In genomic region chr4:130546798-130547562, GRCm38 (mm10) we compare ENCODE assay signal across 10 mouse cellular contexts. TPM values are rescaled to one million over a fixed set of nuclear protein-coding genes. Genes with fewer than 3 reads are reported as not detected.
DNase-seq lines count a peak whose midpoint lies in the region; ATAC-seq lines count a peak whose summit lies in the region.
"Had no signal": no experiment of that assay in that cellular context is flagged by ENCODE, and none has a peak within 500 bp of the region (broad histone marks: within the 10 kb centered on the region; RNA-seq: fewer than 3 reads in every experiment).

No protein-coding gene starts in this region.

- peak; percentile 93 for DNase-seq in cerebellum, adult 9-10 months
- no peak for DNase-seq in adrenal gland, postnatal 36 days
- no peak for DNase-seq in heart, adult 9 months (ENCODE audit: low spot score in 2 of 2)
- DNase-seq in lung, postnatal 4 days: no peak
- DNase-seq: heart, postnatal 14 days; right cerebral cortex, postnatal 4 days had no signal

- H3K4me2 ChIP-seq in forebrain, embryonic 15.5 days (replicated peaks): no peak overlapping the region
- peak overlapping the region; percentile 27 for H3K4me2 ChIP-seq in midbrain, embryonic 13.5 days (replicated peaks)

- H3K4me3 ChIP-seq in forebrain, embryonic 15.5 days: no peak overlapping the region
- no peak overlapping the region for H3K4me3 ChIP-seq in midbrain, embryonic 13.5 days (replicated peaks)

- H3K27ac ChIP-seq in forebrain, embryonic 15.5 days (replicated peaks): peak overlapping the region; percentile 77
- H3K27ac ChIP-seq in midbrain, embryonic 13.5 days: peak overlapping the region; percentile 93

- H3K36me3 ChIP-seq in forebrain, embryonic 15.5 days: no peaks in the 10 kb centered on the region
- H3K36me3 ChIP-seq in midbrain, embryonic 13.5 days: no peaks in the 10 kb centered on the region

- ATAC-seq in cerebellum, adult (ENCODE audit: insufficient number of reproducible peaks, low FRiP score, low TSS enrichment): peak; percentile 72
- ATAC-seq in forebrain, embryonic 15.5 days (replicated peaks): peak; percentile 83
- ATAC-seq in midbrain, embryonic 13.5 days: peak; percentile 78

- H3K9me3 ChIP-seq in forebrain, embryonic 15.5 days: no peaks in the 10 kb centered on the region
- no peaks in the 10 kb centered on the region for H3K9me3 ChIP-seq in midbrain, embryonic 13.5 days

- 4% methylated on average over 13 of the region's 13 CpGs for WGBS in forebrain, embryonic 15.5 days
- whole genome bisulfite sequencing in midbrain, embryonic 13.5 days: 5% methylated on average over 13 of the region's 13 CpGs

- H3K9ac ChIP-seq in forebrain, embryonic 15.5 days (replicated peaks): 0 out of 2 replicates have a peak overlapping the region, but pooled peaks have one; percentile 4
- H3K9ac ChIP-seq in midbrain, embryonic 13.5 days (replicated peaks): peak overlapping the region; percentile 52

- no peaks in the 10 kb centered on the region for H3K27me3 ChIP-seq in forebrain, embryonic 15.5 days
- no peaks in the 10 kb centered on the region for H3K27me3 ChIP-seq in midbrain, embryonic 13.5 days

- H3K4me1 ChIP-seq in forebrain, embryonic 15.5 days: peaks cover 65% of the 10 kb centered on the region
- peaks cover 89% of the 10 kb centered on the region for H3K4me1 ChIP-seq in midbrain, embryonic 13.5 days (replicated peaks)

RNA-seq across cellular contexts. Expression of gene Nkain1, which starts 27.0 kb away (rescaled TPM):
- polyA plus RNA-seq in forebrain, embryonic 15.5 days (2015; fragmentation: Nextera tagmentation; extraction: Ambion mirVana): 9.3 TPM in 2 replicates
- polyA plus RNA-seq in midbrain, embryonic 13.5 days (2015; fragmentation: Nextera tagmentation; extraction: Ambion mirVana): 8.5 and 14.3 TPM in 2 replicates
- 1 to 10 TPM; 7.0 to 9.9 TPM for total RNA-seq in adrenal gland, postnatal 36 days (2021)
- polyA plus RNA-seq: liver, embryonic 16.5 days had no signal
